Mouse (Mus musculus): ENCODE measurements around the gene Reep1. TPM values are rescaled to one million over a fixed set of nuclear protein-coding genes. Genes with fewer than 3 reads are reported as not detected.

The Reep1 gene
- polyA plus RNA-seq, 1 experiment from 2014 or later: 19.0 TPM

DNA sequence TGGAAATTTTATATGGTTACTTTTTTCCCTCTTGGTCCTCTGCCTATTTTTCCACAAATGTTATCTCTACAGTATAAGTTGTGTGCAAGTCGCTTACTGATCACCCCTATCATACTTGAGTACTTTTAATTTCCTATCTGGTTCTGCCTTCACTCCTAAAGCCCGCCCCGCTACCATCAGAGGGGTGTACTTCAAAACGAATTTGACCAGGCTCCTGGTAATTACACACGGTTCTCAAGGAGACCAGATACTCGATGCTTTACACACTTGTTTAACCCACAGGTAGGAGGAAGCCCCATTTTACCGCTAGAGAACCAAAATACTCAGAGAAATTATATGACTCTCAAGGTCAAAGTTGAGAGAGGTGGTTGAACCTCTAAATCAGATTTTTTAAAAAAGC is 115.7 kb downstream of the Reep1 start:
- Histone ChIP-seq H3K27me3 (ENCODE audit: control insufficient read depth, insufficient read depth, low read length) (no peaks in the 10 kb centered on the region), H3K9me3 (ENCODE audit: control insufficient read depth, low read length) (no peaks in the 10 kb centered on the region), H3K4me1 (ENCODE audit: control insufficient read depth in 2 of 2, insufficient read depth in 2 of 2, low read length in 2 of 2) (peaks cover 0 to 9% of the 10 kb centered on the region in 2 experiments; a peak in 2 of 4 replicates), H3K4me2 (ENCODE audit: low read length) (peak overlapping the region; percentile 78), H3K4me3 (ENCODE audit: control insufficient read depth in 1 of 2, insufficient read depth in 1 of 2, low read depth in 1 of 2, low read length in 2 of 2) (peak overlapping the region; percentile 50 to 100), H3K36me3 (ENCODE audit: control insufficient read depth, insufficient read depth, low read length) (peaks cover 7% of the 10 kb centered on the region), H3K9ac (ENCODE audit: low read length) (peak overlapping the region; percentile 68), H3K27ac (replicated peaks in 1 of 2; ENCODE audit: control insufficient read depth in 1 of 2, insufficient read depth in 1 of 2, low read depth in 2 of 2, low read length in 2 of 2) (peak overlapping the region in 1 of 2 experiments; percentile 84; a peak in 2 of 4 replicates)
- WGBS: under 1% methylated on average over 7 of the region's 7 CpGs
- 0 out of 2 replicates have a peak, but pooled peaks have one; percentile 14 for ATAC-seq (ENCODE audit: insufficient number of reproducible peaks, insufficient read depth, low FRiP score, low read depth)

- Histone ChIP-seq H3K9me3 (ENCODE audit: control insufficient read depth, low read length) (no peaks in the 10 kb centered on the region), H3K27ac (replicated peaks in 1 of 2; ENCODE audit: control insufficient read depth in 1 of 2, insufficient read depth in 1 of 2, low read depth in 2 of 2, low read length in 2 of 2) (peak overlapping the region in 1 of 2 experiments; percentile 84; a peak in 2 of 4 replicates)
Measured at GRCm38 (mm10) chr6:71823488-71823887, 116.1 kb downstream of the Reep1 start.

DNA sequence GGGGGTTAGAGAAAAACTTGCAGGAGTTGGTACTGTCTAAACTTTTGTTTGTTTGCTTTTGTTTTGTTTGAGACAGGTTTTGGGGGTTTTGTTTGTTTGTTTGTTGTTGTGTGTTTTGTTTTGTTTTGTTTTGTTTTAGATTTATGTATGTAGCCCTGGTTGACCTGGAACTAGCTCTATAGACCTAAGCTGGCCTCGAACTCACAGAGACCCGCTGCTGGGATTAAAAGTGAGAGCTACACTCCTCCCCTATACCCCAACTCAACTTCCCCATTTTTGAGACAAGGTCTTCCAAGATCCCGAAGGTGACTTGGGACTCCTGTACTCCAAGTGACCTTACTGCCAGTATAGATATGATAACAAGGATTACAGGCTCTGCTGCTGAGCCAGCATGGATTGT is 116.6 kb downstream of the Reep1 start:
- Histone ChIP-seq H3K9me3 (ENCODE audit: control insufficient read depth, low read length) (no peaks in the 10 kb centered on the region), H3K27me3 (ENCODE audit: control insufficient read depth, insufficient read depth, low read length) (no peaks in the 10 kb centered on the region), H3K4me1 (ENCODE audit: control insufficient read depth in 2 of 2, insufficient read depth in 2 of 2, low read length in 2 of 2) (peaks cover 0 to 9% of the 10 kb centered on the region in 2 experiments; a peak in 2 of 4 replicates), H3K4me2 (ENCODE audit: low read length) (peak overlapping the region; percentile 78), H3K9ac (ENCODE audit: low read length) (peak overlapping the region; percentile 68), H3K27ac (replicated peaks in 1 of 2; ENCODE audit: control insufficient read depth in 1 of 2, insufficient read depth in 1 of 2, low read depth in 2 of 2, low read length in 2 of 2) (no peak overlapping the region), H3K4me3 (ENCODE audit: control insufficient read depth in 1 of 2, insufficient read depth in 1 of 2, low read depth in 1 of 2, low read length in 2 of 2) (peak overlapping the region; percentile 50 to 100), H3K36me3 (ENCODE audit: control insufficient read depth, insufficient read depth, low read length) (no peaks in the 10 kb centered on the region)
- ATAC-seq (ENCODE audit: insufficient number of reproducible peaks, insufficient read depth, low FRiP score, low read depth): no peak
- WGBS: 25% methylated on average over 3 of the region's 3 CpGs

More at GRCm38 (mm10) chr6:71823488-71823887, 116.1 kb downstream of the Reep1 start:
- Histone ChIP-seq H3K9ac (ENCODE audit: low read length) (peak overlapping the region; percentile 68), H3K4me1 (ENCODE audit: control insufficient read depth in 2 of 2, insufficient read depth in 2 of 2, low read length in 2 of 2) (peaks cover 0 to 9% of the 10 kb centered on the region in 2 experiments; a peak in 2 of 4 replicates), H3K4me3 (ENCODE audit: control insufficient read depth in 1 of 2, insufficient read depth in 1 of 2, low read depth in 1 of 2, low read length in 2 of 2) (peak overlapping the region; percentile 50 to 100), H3K4me2 (ENCODE audit: low read length) (peak overlapping the region; percentile 78), H3K27me3 (ENCODE audit: control insufficient read depth, insufficient read depth, low read length) (no peaks in the 10 kb centered on the region), H3K36me3 (ENCODE audit: control insufficient read depth, insufficient read depth, low read length) (peaks cover 3% of the 10 kb centered on the region)
- under 1% methylated on average over 19 of the region's 19 CpGs for WGBS
- peak; percentile 76 for ATAC-seq (ENCODE audit: insufficient number of reproducible peaks, insufficient read depth, low FRiP score, low read depth)

DNA sequence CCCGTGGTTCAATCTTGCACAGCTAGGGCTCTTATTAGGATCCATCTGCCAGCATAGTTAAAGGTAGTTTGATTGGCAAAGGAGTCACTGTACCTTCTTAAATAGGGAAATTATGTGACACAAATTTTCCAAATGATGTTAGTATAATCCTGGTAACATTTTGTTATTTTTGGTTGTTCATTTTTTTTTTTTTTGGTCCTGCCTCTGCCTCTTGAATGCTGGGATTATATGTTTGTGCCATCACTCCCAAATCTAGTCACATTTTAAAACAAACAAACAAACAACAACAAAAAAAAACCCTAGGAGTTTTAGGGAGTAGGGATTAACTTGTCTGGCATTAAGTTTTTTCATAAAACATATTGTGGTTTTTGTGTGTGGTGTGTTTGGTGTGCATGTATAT is 119.5 kb downstream of the Reep1 start, which contains the start of gene Mrpl35:
Gene Mrpl35 (minus strand): TSS at position 101 of the 400 bp plus-strand sequence.
- H3K36me3 ChIP-seq (ENCODE audit: control insufficient read depth, insufficient read depth, low read length): no peaks in the 10 kb centered on the region
- 27% methylated on average over 1 of the region's 1 CpGs for WGBS
- ATAC-seq (ENCODE audit: insufficient number of reproducible peaks, insufficient read depth, low FRiP score, low read depth): no peak

GRCm38 (mm10) chr6:71829768-71830167 is 122.4 kb downstream of the Reep1 start:
- no peaks in the 10 kb centered on the region for H3K27me3 ChIP-seq (ENCODE audit: control insufficient read depth, insufficient read depth, low read length)
- no peaks in the 10 kb centered on the region for H3K9me3 ChIP-seq (ENCODE audit: control insufficient read depth, low read length)
- H3K36me3 ChIP-seq (ENCODE audit: control insufficient read depth, insufficient read depth, low read length): 0 out of 2 replicates have a peak, but pooled peaks cover 4% of the 10 kb centered on the region
- H3K4me2 ChIP-seq (ENCODE audit: low read length): no peak overlapping the region
- no peak overlapping the region for H3K9ac ChIP-seq (ENCODE audit: low read length)
- H3K27ac ChIP-seq (replicated peaks in 1 of 2; ENCODE audit: control insufficient read depth in 1 of 2, insufficient read depth in 1 of 2, low read depth in 2 of 2, low read length in 2 of 2): no peak overlapping the region
- no peak for ATAC-seq (ENCODE audit: insufficient number of reproducible peaks, insufficient read depth, low FRiP score, low read depth)
- H3K4me3 ChIP-seq (ENCODE audit: control insufficient read depth in 1 of 2, insufficient read depth in 1 of 2, low read depth in 1 of 2, low read length in 2 of 2): no peak overlapping the region
- 79% methylated on average over 9 of the region's 9 CpGs for WGBS
- H3K4me1 ChIP-seq (ENCODE audit: control insufficient read depth in 2 of 2, insufficient read depth in 2 of 2, low read length in 2 of 2): peaks cover 0 to 15% of the 10 kb centered on the region in 2 experiments; a peak in 2 of 4 replicates

More for the DNA sequence above, 119.5 kb downstream of the Reep1 start, which contains the start of gene Mrpl35:
- no peak within 1 kb of the TSS for H3K4me3 ChIP-seq (ENCODE audit: control insufficient read depth in 1 of 2, insufficient read depth in 1 of 2, low read depth in 1 of 2, low read length in 2 of 2)
- H3K9ac ChIP-seq (ENCODE audit: low read length): no peak within 1 kb of the TSS
- H3K27ac ChIP-seq (replicated peaks in 1 of 2; ENCODE audit: control insufficient read depth in 1 of 2, insufficient read depth in 1 of 2, low read depth in 2 of 2, low read length in 2 of 2): no peak within 1 kb of the TSS
- no peaks in the 10 kb centered on the region for H3K9me3 ChIP-seq (ENCODE audit: control insufficient read depth, low read length)
- H3K4me2 ChIP-seq (ENCODE audit: low read length): no peak within 1 kb of the TSS
- H3K4me1 ChIP-seq (ENCODE audit: control insufficient read depth in 2 of 2, insufficient read depth in 2 of 2, low read length in 2 of 2): peaks cover 0 to 11% of the 10 kb centered on the region in 2 experiments; a peak in 2 of 4 replicates
- H3K27me3 ChIP-seq (ENCODE audit: control insufficient read depth, insufficient read depth, low read length): no peaks in the 10 kb centered on the region

DNA sequence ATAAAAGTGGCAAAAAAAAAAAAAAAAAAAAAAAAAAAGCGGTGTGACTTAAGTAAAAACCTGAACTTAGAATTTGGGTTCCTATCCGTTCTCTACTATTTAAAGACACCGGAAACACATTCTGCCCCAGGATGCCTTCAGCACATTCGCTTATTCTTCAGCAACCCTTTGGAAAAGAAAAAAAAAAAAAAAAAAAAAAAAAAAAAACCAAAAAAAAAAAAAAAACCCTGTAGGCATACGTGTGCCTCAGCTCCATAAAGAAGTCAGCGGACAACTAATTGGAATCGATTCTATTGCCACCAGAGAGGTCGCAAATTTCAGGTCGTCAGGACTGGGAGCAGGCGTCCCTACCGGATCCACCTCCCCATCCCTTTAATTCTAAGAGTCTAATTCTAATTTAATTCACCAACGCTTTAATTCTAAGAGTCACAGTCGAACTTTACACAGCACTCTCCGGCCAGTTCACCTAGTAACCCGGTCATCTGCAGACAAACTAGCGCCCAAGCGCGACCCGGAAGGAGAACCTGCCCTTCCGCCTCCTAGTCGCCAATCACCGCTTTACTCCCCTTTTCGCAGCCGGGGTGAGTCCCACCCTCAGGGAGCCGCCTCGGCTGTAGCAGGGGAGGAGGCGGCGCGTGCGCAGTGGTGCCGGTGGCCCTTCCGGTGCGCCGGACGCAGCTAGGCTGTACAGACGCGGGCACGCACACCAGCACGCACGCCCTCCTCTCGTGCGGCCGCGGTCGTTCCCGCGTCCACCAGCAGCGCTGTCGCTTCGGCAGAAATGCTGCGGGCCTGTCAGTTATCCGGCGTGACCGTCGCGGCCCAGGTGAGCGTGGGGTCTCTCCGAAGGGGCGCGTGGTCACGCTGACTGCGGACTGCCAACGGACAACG is 123.6 kb downstream of the Reep1 start, which contains the start of gene Immt:
Gene Immt (plus strand): TSS at position 642 of the 891 bp plus-strand sequence.
- Histone ChIP-seq H3K4me1 (ENCODE audit: control insufficient read depth in 2 of 2, insufficient read depth in 2 of 2, low read length in 2 of 2) (peaks cover 0 to 15% of the 10 kb centered on the region in 2 experiments; a peak in 2 of 4 replicates), H3K9ac (ENCODE audit: low read length) (peak within 1 kb of the TSS; percentile 94), H3K9me3 (ENCODE audit: control insufficient read depth, low read length) (no peaks in the 10 kb centered on the region), H3K4me2 (ENCODE audit: low read length) (peak within 1 kb of the TSS; percentile 80), H3K27ac (replicated peaks in 1 of 2; ENCODE audit: control insufficient read depth in 1 of 2, insufficient read depth in 1 of 2, low read depth in 2 of 2, low read length in 2 of 2) (peak within 1 kb of the TSS; percentile 92 to 95), H3K4me3 (ENCODE audit: control insufficient read depth in 1 of 2, insufficient read depth in 1 of 2, low read depth in 1 of 2, low read length in 2 of 2) (peak within 1 kb of the TSS; percentile 82 to 90), H3K36me3 (ENCODE audit: control insufficient read depth, insufficient read depth, low read length) (0 out of 2 replicates have a peak, but pooled peaks cover 4% of the 10 kb centered on the region), H3K27me3 (ENCODE audit: control insufficient read depth, insufficient read depth, low read length) (no peaks in the 10 kb centered on the region)
- WGBS: under 1% methylated on average over 64 of the region's 64 CpGs
- peak; percentile 100 for ATAC-seq (ENCODE audit: insufficient number of reproducible peaks, insufficient read depth, low FRiP score, low read depth)

DNA sequence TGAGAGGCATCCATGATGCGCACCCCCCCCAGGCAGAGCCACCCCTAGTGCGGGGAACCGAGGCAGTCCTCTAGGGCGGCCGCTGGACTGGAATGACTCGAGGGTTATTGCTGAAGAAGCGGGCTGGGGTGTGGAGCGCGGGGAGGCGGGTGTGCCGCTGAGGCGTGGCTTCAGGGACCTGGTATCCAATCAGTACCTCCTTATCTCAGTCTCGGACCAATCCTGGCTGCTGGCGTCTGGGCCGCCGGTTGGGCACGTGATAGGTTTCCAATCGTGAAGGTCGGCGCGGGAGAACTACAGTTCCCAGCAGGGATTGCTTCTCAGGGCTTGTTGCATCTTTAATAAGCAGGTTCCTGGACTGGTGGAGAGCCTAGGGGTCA is 124.2 kb downstream of the Reep1 start:
- peak; percentile 99 for ATAC-seq (ENCODE audit: insufficient number of reproducible peaks, insufficient read depth, low FRiP score, low read depth)
- under 1% methylated on average over 21 of the region's 21 CpGs for WGBS
- peaks cover 8% of the 10 kb centered on the region; the same call in 1 of the 2 replicates for H3K36me3 ChIP-seq (ENCODE audit: control insufficient read depth, insufficient read depth, low read length)

More for the DNA sequence above, 124.2 kb downstream of the Reep1 start:
- Histone ChIP-seq H3K27ac (replicated peaks in 1 of 2; ENCODE audit: control insufficient read depth in 1 of 2, insufficient read depth in 1 of 2, low read depth in 2 of 2, low read length in 2 of 2) (peak overlapping the region; percentile 87 to 95), H3K4me3 (ENCODE audit: control insufficient read depth in 1 of 2, insufficient read depth in 1 of 2, low read depth in 1 of 2, low read length in 2 of 2) (peak overlapping the region; percentile 82 to 90), H3K9ac (ENCODE audit: low read length) (peak overlapping the region; percentile 94), H3K9me3 (ENCODE audit: control insufficient read depth, low read length) (no peaks in the 10 kb centered on the region), H3K4me2 (ENCODE audit: low read length) (peak overlapping the region; percentile 80), H3K27me3 (ENCODE audit: control insufficient read depth, insufficient read depth, low read length) (no peaks in the 10 kb centered on the region), H3K4me1 (ENCODE audit: control insufficient read depth in 2 of 2, insufficient read depth in 2 of 2, low read length in 2 of 2) (peaks cover 0 to 15% of the 10 kb centered on the region in 2 experiments; a peak in 2 of 4 replicates)

Data from heart, embryonic 14.5 days (tissue).